Mouse (Mus musculus): Measurements from ENCODE around the gene Gm49373.
A peak's percentile ranks its signal among the peaks of the same experiment; 100 is the strongest.

Gene Gm49373

DNA sequence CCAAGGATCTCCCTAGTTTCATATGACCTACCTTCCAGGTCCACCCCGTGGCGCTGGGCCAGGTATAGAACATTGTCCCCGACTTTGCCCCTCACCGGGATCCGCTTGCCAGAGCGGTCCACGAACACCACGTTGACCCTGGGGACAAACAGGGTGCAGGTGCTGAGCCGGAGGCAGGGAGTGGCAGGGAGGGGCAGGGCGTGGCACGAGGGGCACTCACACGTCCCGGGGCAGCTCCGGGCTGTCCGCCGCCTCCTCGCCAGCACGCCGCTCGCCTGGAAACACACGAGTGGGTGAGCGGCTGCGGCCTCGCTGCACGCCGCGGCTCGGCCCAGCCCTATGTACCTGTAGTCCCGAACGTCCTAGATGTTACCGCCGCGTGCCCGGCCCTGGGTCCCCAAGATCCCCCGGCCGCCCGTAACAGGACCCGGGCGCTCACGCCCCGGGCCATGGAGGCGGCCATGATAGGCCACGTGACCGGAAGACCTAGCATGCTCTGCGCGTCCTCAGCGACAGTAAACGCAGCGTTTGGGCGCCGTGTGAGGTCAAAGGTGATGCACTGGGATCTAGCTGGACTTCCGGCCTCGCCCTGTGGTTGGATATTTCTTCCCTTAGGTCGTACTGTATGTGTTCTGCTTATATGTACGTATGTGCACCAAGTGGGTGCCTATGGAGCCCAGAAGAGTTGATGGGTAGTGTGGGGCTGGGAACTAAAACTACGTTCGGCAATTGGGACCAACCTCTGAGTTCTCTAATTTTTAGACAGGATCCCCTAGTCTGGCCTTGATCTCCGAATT is at the start of gene Gm49373, which contains the start of gene Fdx1l:
Gene Gm49373 (minus strand): TSS at position 53 of the 797 bp plus-strand sequence.
Gene Fdx1l (minus strand): TSS at position 571 of the 797 bp plus-strand sequence.
- peak; percentile 84 to 85 for DNase-seq

DNA sequence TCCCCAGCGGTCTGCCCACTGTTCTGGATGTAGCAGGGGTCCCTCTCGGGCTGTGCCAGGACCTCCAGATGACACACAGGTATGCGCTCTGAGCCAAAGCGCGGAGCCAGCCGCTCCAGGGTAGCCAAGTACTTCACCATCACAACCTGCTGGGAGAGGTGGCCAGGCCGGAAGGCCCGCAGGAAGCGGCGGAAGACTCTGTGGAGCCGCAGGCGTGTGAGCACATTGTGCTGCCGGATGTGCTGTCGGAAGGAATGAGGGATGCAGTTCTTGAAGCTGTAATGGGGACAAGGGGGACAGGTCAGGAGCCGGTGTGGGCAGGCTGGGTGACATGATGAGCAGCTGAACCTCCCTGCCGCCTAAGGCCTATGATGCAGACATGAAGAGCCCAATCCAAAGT is 48.6 kb upstream of the Gm49373 start:
- DNase-seq = no peak

DNA sequence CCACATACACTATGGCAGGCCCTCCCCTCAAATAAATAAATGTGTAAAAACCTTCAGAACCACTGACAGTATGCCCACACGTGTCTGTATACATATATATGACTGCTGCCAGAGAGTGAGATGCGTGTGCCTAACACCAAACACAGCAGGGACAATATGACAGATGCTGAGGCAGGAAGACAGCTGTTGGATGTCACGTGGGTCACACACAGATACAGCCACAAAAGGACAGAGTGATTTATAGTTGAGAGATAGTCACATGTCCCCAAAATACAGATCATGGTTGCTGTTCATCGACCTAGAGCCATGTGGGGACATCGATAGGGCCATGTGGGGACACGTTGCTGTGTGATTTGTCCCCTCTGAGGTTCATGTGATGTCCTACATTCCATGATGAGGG is 44.2 kb upstream of the Gm49373 start:
- DNase-seq = no peak

DNA sequence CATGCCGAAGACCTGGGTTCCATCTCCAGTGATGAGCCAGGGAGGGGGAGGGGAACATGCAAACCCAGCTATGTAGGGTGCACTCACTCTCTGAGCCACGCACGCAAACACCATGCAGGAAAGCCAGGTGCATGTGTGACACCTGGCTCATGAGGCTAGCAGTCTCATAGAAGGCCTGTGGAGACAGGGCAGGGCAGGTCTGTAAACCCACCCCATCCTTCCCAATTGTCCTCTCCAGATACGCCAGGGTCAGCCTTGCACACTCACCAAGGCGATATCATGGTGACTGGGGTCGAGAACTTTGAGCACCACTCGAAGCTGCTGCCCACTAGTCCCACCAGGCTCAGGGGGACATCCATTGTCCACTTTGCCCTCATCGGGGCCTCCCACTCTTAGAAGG is 42.2 kb upstream of the Gm49373 start:
- no peak for DNase-seq

DNA sequence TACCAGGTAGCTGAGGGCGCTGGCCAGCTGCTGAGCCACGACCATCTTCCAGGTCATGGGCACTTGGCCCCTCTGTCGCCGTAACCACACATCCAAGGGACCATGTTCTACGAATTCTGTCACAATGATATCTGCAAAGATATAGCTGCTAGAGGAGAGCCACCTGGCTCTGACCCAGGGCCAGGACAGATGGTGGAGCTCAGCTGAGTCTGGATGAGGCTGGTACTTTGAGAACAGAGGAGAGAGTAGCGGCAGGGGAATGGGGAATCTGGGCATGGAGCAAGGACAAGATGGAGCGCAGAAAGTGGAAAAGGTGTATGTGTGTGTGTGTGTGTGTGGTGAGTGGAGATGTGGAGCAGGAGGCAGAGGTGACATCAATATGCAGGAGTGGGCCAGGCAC is 41.3 kb upstream of the Gm49373 start:
- no peak for DNase-seq

DNA sequence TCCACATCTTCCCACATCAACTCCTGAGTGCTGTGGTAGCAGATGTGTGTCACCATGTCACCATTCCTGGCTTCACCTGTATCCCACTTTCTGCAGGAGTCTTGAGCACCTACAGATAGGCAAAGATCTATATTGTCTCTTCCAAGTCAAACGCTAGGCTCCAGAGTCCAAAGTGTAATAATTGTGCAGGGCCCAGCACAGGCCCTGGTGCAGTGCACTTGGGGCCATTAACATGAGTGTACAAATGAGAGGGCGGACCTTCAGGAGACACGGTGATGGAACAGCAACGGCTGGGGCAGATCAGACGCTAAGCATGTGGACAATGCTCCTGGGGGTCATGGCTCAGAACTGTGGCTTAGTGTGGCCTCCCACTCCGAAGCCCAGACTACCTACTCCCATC is 40.9 kb upstream of the Gm49373 start:
- DNase-seq = no peak

DNA sequence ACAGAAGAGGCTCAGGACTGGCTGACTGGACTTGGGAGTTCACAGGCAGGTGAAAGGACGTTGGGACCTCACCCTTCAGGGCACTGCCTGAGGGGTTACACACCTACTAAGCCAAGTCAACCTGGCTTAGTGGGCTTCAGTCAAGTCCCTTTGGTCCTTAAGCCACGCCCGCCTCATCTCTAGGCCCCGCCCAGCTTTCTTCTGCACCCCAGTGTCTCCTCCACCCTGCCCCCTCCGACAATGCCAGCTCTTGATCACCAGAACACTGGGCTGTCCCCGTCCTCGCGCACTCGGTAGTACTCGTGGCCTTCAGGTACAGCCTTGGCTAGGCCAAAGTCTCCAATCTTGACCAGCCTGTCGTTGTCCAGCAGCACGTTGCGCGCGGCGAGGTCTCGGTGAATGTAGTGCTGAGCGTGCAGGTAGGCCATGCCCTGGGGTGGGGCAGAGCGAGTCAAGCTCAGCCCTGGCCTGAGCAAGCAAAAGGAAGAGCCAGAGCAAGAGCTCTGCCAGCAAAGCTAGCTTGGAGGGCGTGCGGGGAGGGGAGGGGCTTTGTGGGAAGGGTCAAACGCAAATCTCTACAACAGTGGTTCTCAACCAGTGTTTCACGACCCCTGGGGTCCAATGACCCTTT is 34.8 kb upstream of the Gm49373 start:
- DNase-seq = no peak

DNA sequence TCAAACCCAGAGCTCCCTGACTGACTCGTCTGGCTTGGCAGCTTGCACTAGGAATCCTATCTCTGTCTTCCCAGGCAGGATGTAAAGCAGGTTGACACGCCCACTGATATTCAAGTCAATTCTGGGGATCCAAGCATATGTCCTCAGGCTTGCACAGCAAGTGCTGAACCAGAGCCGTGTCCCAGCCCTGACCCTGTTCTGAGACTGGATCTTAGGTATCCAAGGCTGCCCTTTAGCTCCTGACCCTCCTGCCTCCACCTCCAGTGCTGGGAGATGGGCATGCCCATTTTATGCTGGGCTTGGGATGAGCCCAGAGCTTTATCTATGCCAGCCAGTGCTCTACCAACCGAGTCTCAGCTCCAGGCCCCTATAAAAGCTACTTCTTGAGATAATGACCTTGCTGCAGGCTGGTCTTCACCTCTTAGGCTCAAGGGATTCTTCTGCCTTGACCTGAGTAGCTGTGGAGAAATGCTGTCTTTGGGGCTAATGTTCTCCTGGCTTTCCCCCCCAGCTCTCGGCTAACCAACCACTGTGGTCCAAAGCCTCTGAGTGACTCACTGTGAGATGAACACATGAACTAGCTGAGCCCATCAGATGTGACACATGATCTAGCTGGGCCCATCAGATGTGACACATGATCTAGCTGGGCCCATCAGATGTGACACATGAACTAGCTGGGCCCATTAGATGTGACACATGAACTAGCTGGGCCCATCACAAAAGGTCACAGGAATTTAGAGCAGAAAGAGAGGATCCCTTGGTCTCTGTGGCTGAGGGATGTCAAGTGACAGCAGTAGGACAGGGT is 33.1 kb upstream of the Gm49373 start:
- DNase-seq = no peak

DNA sequence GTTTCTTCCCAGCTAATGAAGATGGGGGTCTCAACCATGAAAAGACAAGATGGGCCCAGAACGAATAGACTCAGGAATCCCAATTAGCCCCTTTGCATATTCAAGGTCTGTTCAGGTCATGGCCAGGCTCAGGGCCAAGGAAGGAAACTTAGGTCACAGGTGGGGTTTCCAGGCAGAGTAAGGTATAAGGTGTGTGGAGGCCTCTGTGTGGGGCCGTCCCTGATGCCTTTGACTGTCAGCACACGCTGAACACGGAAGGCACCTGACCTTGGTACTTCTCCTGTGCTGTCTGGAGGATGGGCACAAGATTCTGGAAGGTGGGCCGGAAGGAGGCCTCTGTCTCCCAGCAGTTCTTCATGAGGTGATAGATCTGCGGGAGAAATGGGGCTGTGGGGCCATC is 31.9 kb upstream of the Gm49373 start:
- DNase-seq = no peak

DNA sequence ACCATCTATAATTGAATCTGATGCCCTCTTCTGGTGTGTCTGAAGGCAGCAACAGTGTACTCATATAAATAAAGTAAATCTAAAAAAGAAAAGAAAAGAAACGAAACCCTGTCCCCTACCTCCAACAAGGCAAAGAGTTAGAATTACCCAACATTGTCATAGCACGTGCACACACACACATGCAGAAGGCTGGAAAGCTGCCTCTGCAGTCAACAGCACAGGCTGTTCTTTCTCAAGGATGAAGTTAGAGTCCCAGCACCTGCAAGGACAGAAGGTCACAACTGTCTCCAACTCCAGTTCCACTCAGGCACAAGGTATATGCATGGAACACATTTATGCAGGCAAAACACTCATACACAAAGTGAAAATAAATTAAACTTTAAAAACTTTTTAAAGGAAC is 29.2 kb upstream of the Gm49373 start:
- DNase-seq = no peak

DNA sequence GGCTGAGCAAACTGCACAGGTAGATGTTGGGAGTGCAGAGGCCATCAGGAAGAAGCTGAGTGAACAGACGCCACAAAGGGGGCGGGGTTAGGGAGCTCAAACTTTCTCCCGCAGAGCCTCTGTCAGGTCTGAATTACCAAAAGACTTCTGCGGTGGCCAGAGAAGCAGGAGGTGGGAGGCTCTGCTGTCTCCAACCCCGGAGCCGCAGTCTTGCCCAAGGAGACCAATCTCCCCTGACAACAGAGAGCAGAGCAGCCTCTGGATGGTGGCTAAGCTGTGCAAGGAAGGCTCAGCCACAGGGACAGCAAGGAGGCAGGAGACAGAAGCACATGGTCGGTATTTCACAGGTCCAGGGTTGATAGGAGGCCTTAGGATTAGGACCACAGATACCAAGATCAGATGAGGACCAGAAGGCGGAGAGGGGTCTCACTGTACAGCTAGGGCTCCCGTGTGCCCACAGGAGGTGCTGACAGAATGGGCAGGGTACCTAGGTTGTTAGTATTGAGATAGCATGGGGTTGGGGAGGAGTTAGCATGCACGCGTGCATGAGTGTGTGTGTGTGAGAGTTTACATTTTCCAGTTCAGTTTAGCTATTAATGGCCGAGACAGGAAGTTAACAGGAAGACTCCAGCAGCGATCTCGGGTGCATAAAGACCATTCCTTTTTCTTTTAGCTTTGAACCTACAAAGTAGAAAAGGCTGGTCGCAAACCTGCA is 27.7 kb upstream of the Gm49373 start:
- DNase-seq = no peak

DNA sequence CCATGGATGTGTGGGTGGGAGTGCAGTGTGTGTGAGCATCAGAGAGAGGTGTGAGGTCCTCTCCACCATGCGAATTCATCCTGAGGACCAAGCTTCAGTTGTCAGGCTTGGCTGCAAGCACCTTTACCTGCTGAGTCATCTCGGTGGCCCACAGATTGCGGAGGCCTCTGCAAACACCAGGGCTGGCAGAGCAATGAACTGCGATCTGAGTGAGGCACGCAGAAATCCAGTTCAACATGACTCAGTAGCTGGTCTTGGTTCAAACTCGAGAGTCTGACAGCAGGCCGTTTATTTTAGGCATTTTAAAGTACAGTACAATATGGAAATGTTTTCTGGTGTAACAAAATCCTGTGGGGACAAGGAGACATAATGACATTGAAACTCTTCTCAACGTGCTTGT is 24.9 kb upstream of the Gm49373 start:
- no peak for DNase-seq

DNA sequence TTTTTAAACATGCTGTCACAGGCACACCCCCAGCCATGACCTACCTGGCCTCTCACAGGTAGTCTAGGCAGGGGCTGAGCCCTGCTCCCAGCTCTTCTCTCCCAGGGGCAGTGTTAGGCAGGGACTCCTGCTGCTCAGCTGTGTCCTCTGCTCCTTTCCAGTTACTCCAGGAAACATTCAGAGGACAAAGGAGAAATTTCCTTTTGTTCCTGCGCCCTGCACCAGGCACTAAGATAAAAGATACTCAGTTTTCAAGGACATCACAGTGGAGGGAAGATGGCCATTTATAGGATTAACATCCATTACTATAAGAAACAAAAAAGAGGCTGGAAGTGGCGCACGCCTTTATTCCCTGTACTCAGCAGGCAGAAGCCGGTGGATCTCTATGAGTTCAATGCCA is 23.1 kb upstream of the Gm49373 start:
- DNase-seq = no peak

DNA sequence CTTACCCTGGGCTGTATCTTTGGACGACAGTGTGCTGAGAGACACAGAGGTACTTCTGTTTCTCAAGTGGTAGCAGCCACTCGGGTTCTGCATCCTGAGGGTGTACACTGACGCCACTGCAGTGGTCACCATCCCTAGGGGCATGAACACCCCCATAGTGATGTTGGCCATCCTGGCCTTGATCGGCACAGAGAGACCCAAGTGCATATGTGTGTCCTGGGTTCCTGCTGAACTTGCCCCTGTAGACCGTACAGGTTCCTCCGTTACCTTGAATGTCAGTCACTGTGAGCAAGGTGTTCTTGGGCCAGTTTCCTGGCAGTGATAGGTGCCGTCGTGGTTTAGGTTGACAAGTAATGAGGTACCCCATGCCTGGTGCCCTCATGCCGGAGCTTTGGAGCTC is 20.5 kb upstream of the Gm49373 start:
- no peak for DNase-seq

DNA sequence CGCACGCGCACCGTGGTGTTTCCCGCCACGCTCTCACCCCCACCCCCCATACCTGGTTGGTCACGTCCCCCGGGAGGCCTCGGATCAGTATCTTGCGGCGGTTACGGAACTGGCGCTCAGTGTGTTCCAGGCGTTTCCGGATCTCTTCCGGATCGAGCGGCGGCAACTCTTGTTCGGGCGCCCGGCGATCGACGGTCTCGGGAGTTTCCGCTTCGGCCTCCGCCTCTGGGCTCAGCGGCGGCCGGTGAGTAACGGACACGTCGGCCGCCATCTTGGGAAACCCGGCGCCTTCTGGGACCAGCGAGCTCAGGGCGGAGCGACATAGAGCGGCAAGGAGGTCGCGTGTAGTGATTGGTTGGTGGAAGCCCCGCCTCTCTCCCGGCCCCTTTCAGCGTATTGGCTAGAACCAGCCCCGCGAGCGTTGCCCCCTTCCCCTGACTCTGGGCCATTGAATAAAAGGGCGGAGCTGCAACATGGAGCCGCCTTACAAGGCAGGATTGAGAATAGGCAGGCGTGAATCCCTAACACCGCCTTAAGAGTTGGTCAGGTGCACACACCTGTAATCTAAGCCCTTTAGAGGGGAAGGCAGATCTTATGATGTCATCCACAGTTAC is 18.9 kb upstream of the Gm49373 start, which contains the start of the genes Gm38431 and Raver1:
Gene Gm38431 (minus strand): TSS at position 291 of the 614 bp plus-strand sequence.
Gene Raver1 (minus strand): TSS at position 302 of the 614 bp plus-strand sequence.
- peak; percentile 95 to 97 for DNase-seq

DNA sequence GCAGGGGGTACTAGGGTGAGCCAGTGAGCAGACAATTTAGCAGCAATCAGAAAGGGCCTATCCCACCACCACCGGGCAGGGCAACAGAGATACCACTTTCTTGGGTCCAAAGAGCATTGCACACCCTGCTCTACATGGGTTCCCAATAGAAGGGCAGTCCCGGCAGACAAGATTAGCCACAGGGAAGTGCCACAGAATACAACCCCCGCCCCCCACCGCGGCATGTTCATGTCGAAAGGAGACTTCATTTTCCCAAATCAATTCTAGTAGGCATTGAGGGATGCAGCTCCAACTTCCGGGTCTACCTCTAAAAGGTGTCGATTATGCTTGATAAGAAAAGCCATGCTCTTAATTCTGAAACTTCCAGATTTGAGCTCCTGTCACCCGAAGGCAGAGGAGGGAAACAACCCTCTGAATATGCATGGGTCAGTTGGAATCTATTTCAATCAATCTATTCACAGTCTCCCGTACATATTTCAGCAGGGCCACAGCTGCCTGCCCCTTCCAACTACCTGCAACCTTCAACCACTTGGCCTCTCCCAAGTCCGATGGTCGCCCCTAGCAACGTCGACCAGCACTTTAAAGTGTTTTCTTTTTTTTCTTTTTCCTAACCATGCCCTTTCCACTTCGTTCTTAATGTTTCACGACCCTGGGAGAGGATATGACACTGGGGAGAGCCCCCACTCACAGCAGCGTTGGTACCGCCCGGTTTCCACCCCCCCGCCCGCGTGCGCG is 18.2 kb upstream of the Gm49373 start:
- no peak for DNase-seq

DNA sequence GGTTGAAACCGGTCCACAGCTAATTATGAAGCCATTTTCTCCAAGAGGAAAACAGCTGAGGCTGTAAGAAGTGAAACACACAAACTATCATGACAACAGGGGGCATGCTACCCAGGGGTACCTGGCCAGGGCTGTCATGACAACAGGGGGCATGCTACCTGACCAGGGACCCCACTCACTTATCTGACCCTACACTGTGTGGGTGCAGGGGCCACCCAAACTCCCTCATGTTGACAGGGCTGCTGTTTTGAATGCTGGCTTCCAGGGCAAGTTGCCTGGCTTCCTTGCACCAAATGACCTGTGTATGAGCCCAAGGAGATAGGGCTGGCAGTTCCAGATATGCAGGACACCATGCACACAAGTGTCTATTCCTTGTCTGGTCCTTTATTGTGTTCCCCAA is 17.6 kb upstream of the Gm49373 start:
- DNase-seq = no peak

DNA sequence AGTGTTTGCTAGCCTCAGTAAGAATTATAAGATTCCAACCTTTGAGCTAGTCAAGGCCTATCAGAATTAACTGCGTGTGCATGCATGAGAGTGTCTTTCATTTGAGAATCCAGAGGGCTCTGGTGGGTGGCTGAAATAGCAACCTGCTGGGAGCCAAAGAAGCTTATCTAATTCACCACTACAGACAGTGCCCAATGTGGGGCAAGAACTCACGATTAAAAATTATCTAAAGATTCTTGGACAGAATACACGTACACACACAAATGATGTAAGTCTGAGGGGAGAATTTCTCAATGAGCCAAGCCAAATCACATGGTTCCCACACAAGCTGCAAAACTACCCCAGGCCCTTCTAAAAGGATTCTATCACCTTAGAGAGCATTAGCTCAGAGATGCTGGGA is 10.4 kb upstream of the Gm49373 start:
- DNase-seq = no peak

DNA sequence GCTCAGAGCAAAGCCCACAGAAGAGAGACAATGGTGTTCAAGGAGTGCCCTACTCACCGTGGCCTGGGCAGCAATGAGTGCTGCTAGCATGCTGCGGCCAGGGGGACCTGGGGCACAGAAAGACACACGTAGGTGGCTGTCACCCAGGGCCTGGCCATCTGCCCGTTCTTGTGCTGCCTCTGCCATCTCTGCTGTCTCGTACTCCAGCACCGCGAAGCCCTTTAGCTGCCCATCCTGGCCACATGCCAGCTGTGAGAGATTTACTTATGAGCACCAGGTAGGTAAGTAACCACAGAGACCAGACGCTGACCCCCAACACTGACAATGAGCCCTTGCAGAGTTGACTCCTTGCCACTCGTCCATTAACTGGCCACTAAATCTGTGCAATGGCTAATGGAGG is 8.2 kb upstream of the Gm49373 start:
- no peak for DNase-seq

DNA sequence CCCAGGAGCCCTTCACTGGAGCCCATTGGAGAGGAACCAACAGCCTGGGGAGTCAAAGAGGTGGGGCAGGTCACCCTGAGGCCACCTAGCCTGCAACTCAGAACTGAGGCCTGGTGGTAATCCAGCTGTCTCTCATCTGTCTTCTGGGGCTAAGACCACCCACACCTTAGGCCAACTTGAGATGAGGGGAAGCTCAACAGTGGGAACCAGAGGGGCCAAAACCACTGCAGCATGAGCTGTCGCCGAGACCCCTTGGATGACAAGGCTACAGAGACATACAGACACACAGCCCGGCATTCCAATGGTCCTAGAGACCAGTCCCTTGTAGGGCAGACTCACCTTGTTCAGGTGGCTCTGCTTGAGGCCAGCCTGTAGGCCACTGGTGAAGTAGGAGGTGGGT is 2.7 kb upstream of the Gm49373 start:
- no peak for DNase-seq

DNA sequence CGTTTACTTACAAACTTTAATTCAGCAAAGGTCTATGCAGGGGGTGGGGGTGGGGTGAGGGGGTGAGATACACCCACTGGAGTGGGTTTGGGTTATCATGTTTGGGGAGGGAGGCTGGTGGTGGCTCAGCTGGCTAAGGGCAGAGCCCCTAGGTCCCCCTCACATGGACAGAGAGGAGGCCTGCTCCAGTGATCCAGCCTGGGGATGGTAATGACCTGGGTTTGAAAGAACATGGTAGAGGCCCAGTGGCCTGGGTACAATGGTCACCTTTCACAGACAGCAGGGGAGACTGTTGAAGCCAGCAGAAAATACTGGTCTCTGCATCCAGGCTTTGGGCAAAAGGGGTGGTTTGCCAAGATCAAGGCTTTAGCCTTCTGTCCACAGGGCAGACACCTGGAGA is 1.3 kb upstream of the Gm49373 start:
- DNase-seq = no peak

DNA sequence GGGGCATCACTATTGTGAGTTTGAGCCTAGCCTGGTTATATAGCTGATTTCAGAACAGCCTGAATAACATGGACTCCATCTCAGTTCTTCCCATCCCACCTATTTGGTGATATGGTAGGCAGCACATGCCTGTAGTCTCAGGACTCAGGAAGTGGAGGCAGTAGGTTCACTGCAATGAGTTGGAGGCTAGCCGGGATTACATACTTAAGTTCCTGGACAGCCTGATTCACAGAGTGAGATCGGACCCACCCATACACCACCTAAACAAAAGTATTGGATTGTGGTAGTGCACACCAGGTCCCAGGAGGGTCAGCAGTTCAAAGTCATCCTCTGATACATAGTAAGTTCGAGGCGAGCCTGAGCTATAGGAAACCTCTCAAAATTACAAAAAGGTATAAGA is 255 bp downstream of the Gm49373 start:
- DNase-seq = peak in 1 of 2 experiments; percentile 7
